Mouse (Mus musculus) kidney, embryonic 15.5 days (tissue): ENCODE measurements around the gene D930007J09Rik. TPM values are rescaled to one million over a fixed set of nuclear protein-coding genes. Genes with fewer than 3 reads are reported as not detected.

Source experiments
- ATAC-seq: fragments of 200-750 bp; cut with Nextera tagmentation; replicated peaks from 2 replicates; pipeline ENCODE4 v1.8.0; 2017; ENCODE audit warnings: moderate TSS enrichment; ENCODE audit not compliant: low FRiP score
- H3K27ac ChIP-seq: fragments of 300-500 bp; sonication (generic); 2 replicates; pipeline ENCODE4 v1.5.1; 2015; ENCODE audit warnings: mild to moderate bottlenecking, inconsistent platforms
- H3K27me3 ChIP-seq: fragments of 300-500 bp; sonication (generic); 2 replicates; pipeline ENCODE4 v1.6.1; 2015; ENCODE audit warnings: inconsistent platforms
- H3K36me3 ChIP-seq: fragments of 300-500 bp; sonication (generic); 2 replicates; pipeline ENCODE4 v1.6.1; 2015; ENCODE audit warnings: inconsistent platforms
- H3K4me1 ChIP-seq: fragments of 300-500 bp; sonication (generic); 2 replicates; pipeline ENCODE4 v1.6.1; 2015; ENCODE audit warnings: inconsistent platforms
- H3K4me2 ChIP-seq: fragments of 300-500 bp; sonication (generic); 2 replicates; pipeline ENCODE4 v1.6.1; 2015; ENCODE audit warnings: moderate library complexity, mild to moderate bottlenecking, inconsistent platforms
- H3K4me3 ChIP-seq: fragments of 300-500 bp; sonication (generic); replicated peaks from 2 replicates; pipeline ENCODE4 v1.5.1; 2015; ENCODE audit warnings: mild to moderate bottlenecking, inconsistent platforms
- H3K9ac ChIP-seq: fragments of 300-500 bp; sonication (generic); 2 replicates; pipeline ENCODE4 v1.6.1; 2015; ENCODE audit warnings: mild to moderate bottlenecking, inconsistent platforms
- H3K9me3 ChIP-seq: fragments of 300-500 bp; sonication (generic); replicated peaks from 2 replicates; pipeline ENCODE4 v1.6.1; 2016; ENCODE audit warnings: inconsistent platforms
- WGBS: fragments of 180-500 bp; shearing (Covaris S2); methylation state at CpG from one replicate; pipeline ENCODE4 v1.1.7; 2015; ENCODE audit warnings: mixed read lengths; 5-methylcytosine and 5-hydroxymethylcytosine counted together
- polyA plus RNA-seq: library from polyadenylated mRNA; unstranded; fragments of >200 nt; fragmentation: Nextera tagmentation; extraction: Ambion mirVana; gene quantifications from 2 replicates; pipeline ENCODE4 v1.2.1, GENCODE M21; 2015

D930007J09Rik gene
- polyA plus RNA-seq, 1 experiment from 2014 or later = not detected

DNA sequence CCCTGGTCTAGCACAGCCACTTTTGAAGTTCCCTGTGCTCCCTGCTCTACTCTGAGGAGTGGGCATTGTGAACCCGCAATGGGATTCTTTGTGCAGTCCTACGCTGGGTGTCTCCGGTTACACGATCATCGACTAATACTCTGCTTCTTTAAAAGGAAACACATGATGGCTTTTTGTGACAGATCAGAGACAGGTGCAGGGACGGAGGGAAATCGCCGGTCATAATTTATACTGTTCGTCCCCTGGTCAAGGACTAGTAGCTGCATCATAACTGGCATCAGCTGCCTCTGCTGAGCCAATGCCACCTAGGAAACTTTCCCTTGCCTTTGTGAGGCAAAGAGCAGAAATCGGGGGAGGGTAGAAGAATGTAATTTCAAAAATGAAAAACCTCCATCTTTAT is 26.3 kb downstream of the D930007J09Rik start:
- Histone ChIP-seq H3K4me2 (no peak overlapping the region), H3K9ac (no peak overlapping the region), H3K27me3 (no peaks in the 10 kb centered on the region), H3K27ac (no peak overlapping the region), H3K36me3 (no peaks in the 10 kb centered on the region), H3K9me3 (no peaks in the 10 kb centered on the region), H3K4me1 (no peaks in the 10 kb centered on the region), H3K4me3 (no peak overlapping the region)
- 79% methylated on average over 10 of the region's 10 CpGs for WGBS
- ATAC-seq = no peak

DNA sequence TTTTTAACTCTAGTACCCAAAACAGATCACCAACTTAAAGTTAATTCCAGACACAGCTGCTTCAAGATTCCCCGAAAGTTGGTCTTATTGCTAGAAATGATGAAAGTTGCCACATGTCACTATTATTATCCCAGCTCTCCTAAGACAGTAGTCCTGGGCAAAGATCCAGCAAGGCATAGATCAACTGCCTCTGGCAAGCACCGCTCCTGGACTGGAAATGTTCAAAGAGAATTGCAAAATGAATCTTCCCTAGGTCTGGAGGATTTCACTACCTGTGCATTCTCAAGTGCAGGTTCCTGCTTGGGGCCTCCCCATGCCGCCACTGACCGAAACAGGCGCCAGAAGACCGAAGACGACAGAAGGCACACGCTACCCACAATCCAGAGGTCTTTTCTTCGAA is 26.8 kb downstream of the D930007J09Rik start:
- H3K9ac ChIP-seq = no peak overlapping the region
- no peak for ATAC-seq
- H3K27ac ChIP-seq = no peak overlapping the region
- H3K36me3 ChIP-seq = no peaks in the 10 kb centered on the region
- H3K27me3 ChIP-seq = no peaks in the 10 kb centered on the region
- no peak overlapping the region for H3K4me3 ChIP-seq
- no peaks in the 10 kb centered on the region for H3K4me1 ChIP-seq
- H3K9me3 ChIP-seq = no peaks in the 10 kb centered on the region
- WGBS = 83% methylated on average over 9 of the region's 9 CpGs
- H3K4me2 ChIP-seq = no peak overlapping the region

- H3K4me2 ChIP-seq = no peak overlapping the region
- 0 out of 2 replicates have a peak overlapping the region, but pooled peaks have one; percentile 18 for H3K27ac ChIP-seq
- 14% methylated on average over 3 of the region's 3 CpGs for WGBS
- no peaks in the 10 kb centered on the region for H3K9me3 ChIP-seq
- H3K36me3 ChIP-seq = no peaks in the 10 kb centered on the region
- no peak for ATAC-seq
- no peaks in the 10 kb centered on the region for H3K27me3 ChIP-seq
- no peak overlapping the region for H3K4me3 ChIP-seq
- H3K9ac ChIP-seq = no peak overlapping the region
- no peaks in the 10 kb centered on the region for H3K4me1 ChIP-seq
Measured at GRCm38 (mm10) chr13:32769960-32770359, 32.7 kb downstream of the D930007J09Rik start.

- Histone ChIP-seq H3K4me3 (no peak overlapping the region), H3K9ac (no peak overlapping the region), H3K36me3 (no peaks in the 10 kb centered on the region), H3K4me1 (no peaks in the 10 kb centered on the region), H3K9me3 (no peaks in the 10 kb centered on the region), H3K27me3 (no peaks in the 10 kb centered on the region), H3K4me2 (no peak overlapping the region), H3K27ac (no peak overlapping the region)
- no peak for ATAC-seq
- 15% methylated on average over 4 of the region's 4 CpGs for WGBS
Measured at GRCm38 (mm10) chr13:32768104-32768503, 34.5 kb downstream of the D930007J09Rik start.

DNA sequence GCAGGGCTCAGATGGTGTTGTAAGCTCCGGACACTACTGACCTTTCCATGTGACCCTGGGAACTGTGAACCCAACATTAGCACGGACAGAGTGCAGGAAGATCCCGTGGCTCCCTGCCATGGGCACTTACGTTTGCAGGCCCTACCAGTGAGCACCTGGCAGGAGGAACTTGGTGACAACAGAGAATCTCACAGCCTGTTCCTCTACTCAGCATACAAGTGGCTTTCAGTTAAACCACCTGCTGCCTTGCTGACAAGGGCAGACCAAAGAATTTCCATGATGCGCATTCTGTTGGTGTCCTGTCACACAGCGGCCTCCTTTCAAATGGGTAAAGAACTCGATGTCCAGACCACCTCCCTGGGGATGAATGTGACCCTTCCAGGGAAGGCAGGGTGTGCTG is 38.2 kb downstream of the D930007J09Rik start:
- H3K4me1 ChIP-seq = no peaks in the 10 kb centered on the region
- H3K27me3 ChIP-seq = no peaks in the 10 kb centered on the region
- no peaks in the 10 kb centered on the region for H3K36me3 ChIP-seq
- H3K27ac ChIP-seq = no peak overlapping the region
- no peak overlapping the region for H3K9ac ChIP-seq
- no peaks in the 10 kb centered on the region for H3K9me3 ChIP-seq
- no peak overlapping the region for H3K4me2 ChIP-seq
- no peak overlapping the region for H3K4me3 ChIP-seq
- no peak for ATAC-seq
- WGBS = 38% methylated on average over 7 of the region's 7 CpGs

GRCm38 (mm10) chr13:32763141-32763540 is 39.5 kb downstream of the D930007J09Rik start:
- ATAC-seq = no peak
- 79% methylated on average over 3 of the region's 3 CpGs for WGBS

DNA sequence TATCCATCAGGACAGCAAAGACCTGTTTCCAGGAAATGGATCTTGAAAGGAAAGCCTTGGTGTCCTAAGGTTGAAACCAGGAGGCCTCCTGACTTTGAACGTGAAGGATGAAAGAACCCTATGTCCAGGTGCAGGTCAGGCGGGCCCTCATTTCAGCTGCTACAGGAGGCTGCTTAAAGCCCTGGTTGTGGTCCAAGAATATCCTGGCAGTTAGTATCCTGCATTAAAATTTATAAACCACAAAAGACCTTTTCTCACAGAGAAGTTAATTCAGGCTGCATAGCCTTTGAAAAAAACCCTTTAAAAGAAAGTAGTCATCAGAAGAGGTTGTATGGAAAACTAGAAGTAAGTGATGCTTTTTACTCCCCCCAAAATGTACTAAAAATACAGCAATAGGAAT is 41.9 kb downstream of the D930007J09Rik start:
- Histone ChIP-seq H3K27me3 (no peaks in the 10 kb centered on the region), H3K27ac (no peak overlapping the region), H3K4me2 (no peak overlapping the region), H3K9ac (no peak overlapping the region), H3K36me3 (no peaks in the 10 kb centered on the region), H3K4me1 (no peaks in the 10 kb centered on the region), H3K9me3 (no peaks in the 10 kb centered on the region), H3K4me3 (no peak overlapping the region)
- ATAC-seq = no peak
- 66% methylated on average over 2 of the region's 2 CpGs for WGBS

More at GRCm38 (mm10) chr13:32763141-32763540, 39.5 kb downstream of the D930007J09Rik start:
- Histone ChIP-seq H3K4me2 (no peak overlapping the region), H3K36me3 (no peaks in the 10 kb centered on the region), H3K27me3 (no peaks in the 10 kb centered on the region), H3K4me1 (no peaks in the 10 kb centered on the region), H3K9me3 (no peaks in the 10 kb centered on the region), H3K27ac (no peak overlapping the region), H3K4me3 (no peak overlapping the region), H3K9ac (no peak overlapping the region)

GRCm38 (mm10) chr13:32759036-32759435 is 43.6 kb downstream of the D930007J09Rik start:
- Histone ChIP-seq H3K4me3 (no peak overlapping the region), H3K4me1 (no peaks in the 10 kb centered on the region), H3K9ac (no peak overlapping the region), H3K27ac (no peak overlapping the region), H3K27me3 (no peaks in the 10 kb centered on the region), H3K36me3 (no peaks in the 10 kb centered on the region), H3K4me2 (no peak overlapping the region), H3K9me3 (no peaks in the 10 kb centered on the region)
- no peak for ATAC-seq
- 40% methylated on average over 4 of the region's 4 CpGs for WGBS

Other genes with a start within 250 kb of the D930007J09Rik start
- 0.64 and 1.0 TPM in 2 replicates for gene Mylk4, start 18.9 kb downstream of the D930007J09Rik start, polyA plus RNA-seq
- gene Wrnip1, start 811 bp downstream of the D930007J09Rik start, polyA plus RNA-seq = 22.2 and 23.4 TPM in 2 replicates
- 12.4 and 13.4 TPM in 2 replicates for gene Serpinb1a, start 48.3 kb upstream of the D930007J09Rik start, polyA plus RNA-seq
- gene Serpinb1c, start 95.4 kb upstream of the D930007J09Rik start, polyA plus RNA-seq = not detected in 2 replicates
- 3.9 and 5.0 TPM in 2 replicates for gene Serpinb6b, start 162.4 kb upstream of the D930007J09Rik start, polyA plus RNA-seq
- gene Serpinb9, start 200.4 kb upstream of the D930007J09Rik start, polyA plus RNA-seq = 8.8 and 9.3 TPM in 2 replicates
- gene Serpinb9b, start 224.6 kb upstream of the D930007J09Rik start, polyA plus RNA-seq = 0.14 TPM in 1 of 2 replicates, not detected in the other